Mouse (Mus musculus): ENCODE measurements around the gene Epop. TPM values are rescaled to one million over a fixed set of nuclear protein-coding genes. Genes with fewer than 3 reads are reported as not detected.

The Epop gene
- 1.1 and 2.2 TPM in 2 replicates for polyA plus RNA-seq (2015; fragmentation: Nextera tagmentation; extraction: Ambion mirVana)

GRCm38 (mm10) chr11:97629576-97629975, at the start of gene Epop:
Gene Epop, minus strand, starts transcription at chr11:97629702.

GRCm38 (mm10) chr11:97662893-97663527, 33.5 kb upstream of the Epop start, which contains the start of gene Mllt6:
Gene Mllt6, plus strand, starts transcription at chr11:97663414.

Small RNA genes within 50 kb of the gene (microRNA-seq; reads per million reads assigned to microRNA genes)
- gene Gm24158 (ENCODE audit: borderline replicate concordance, insufficient number of aligned reads) (not detected), gene Mir6927 (ENCODE audit: borderline replicate concordance, insufficient number of aligned reads) (not detected)

Other genes with a start within 250 kb of the Epop start
- 5.2 and 8.4 TPM in 2 replicates for gene Arhgap23, start 214.2 kb downstream of the Epop start, polyA plus RNA-seq (2015; fragmentation: Nextera tagmentation; extraction: Ambion mirVana)
- 0.44 and 0.60 TPM in 2 replicates for gene 4933428G20Rik, start 129.4 kb downstream of the Epop start, polyA plus RNA-seq (2015; fragmentation: Nextera tagmentation; extraction: Ambion mirVana)
- gene Srcin1, start 53.5 kb downstream of the Epop start, polyA plus RNA-seq (2015; fragmentation: Nextera tagmentation; extraction: Ambion mirVana): 1.8 and 2.3 TPM in 2 replicates
- 1.3 TPM in 2 replicates for gene Mllt6, start 33.7 kb upstream of the Epop start, polyA plus RNA-seq (2015; fragmentation: Nextera tagmentation; extraction: Ambion mirVana)
- 53.6 and 65.4 TPM in 2 replicates for gene Cisd3, start 56.1 kb upstream of the Epop start, polyA plus RNA-seq (2015; fragmentation: Nextera tagmentation; extraction: Ambion mirVana)
- 6.3 and 8.3 TPM in 2 replicates for gene Pcgf2, start 70.8 kb upstream of the Epop start, polyA plus RNA-seq (2015; fragmentation: Nextera tagmentation; extraction: Ambion mirVana)
- 662 and 856 TPM in 2 replicates for gene Psmb3, start 73.7 kb upstream of the Epop start, polyA plus RNA-seq (2015; fragmentation: Nextera tagmentation; extraction: Ambion mirVana)
- 1.0 and 1.2 TPM in 2 replicates for gene Pip4k2b, start 115.0 kb upstream of the Epop start, polyA plus RNA-seq (2015; fragmentation: Nextera tagmentation; extraction: Ambion mirVana)
- 11.5 and 17.0 TPM in 2 replicates for gene Cwc25, start 136.9 kb upstream of the Epop start, polyA plus RNA-seq (2015; fragmentation: Nextera tagmentation; extraction: Ambion mirVana)
- gene 1700001P01Rik, start 146.2 kb upstream of the Epop start, polyA plus RNA-seq (2015; fragmentation: Nextera tagmentation; extraction: Ambion mirVana): not detected in 2 replicates
- 693 and 816 TPM in 2 replicates for gene Rpl23, start 152.7 kb upstream of the Epop start, polyA plus RNA-seq (2015; fragmentation: Nextera tagmentation; extraction: Ambion mirVana)
- gene Lasp1, start 169.3 kb upstream of the Epop start, polyA plus RNA-seq (2015; fragmentation: Nextera tagmentation; extraction: Ambion mirVana): 59.8 and 83.6 TPM in 2 replicates
- 6.8 and 7.8 TPM in 2 replicates for gene B230217C12Rik, start 211.1 kb upstream of the Epop start, polyA plus RNA-seq (2015; fragmentation: Nextera tagmentation; extraction: Ambion mirVana)